In genomic region chr2:83130709-83131108, GRCm38 (mm10) we compare ENCODE assay signal across 16 mouse cellular contexts.
A peak's percentile ranks its signal among the peaks of the same experiment; 100 is the strongest.
DNase-seq lines count a peak whose midpoint lies in the region; ATAC-seq and TF ChIP-seq lines count a peak whose summit lies in the region.
"Had no signal": no experiment of that assay in that cellular context is flagged by ENCODE, and none has a peak within 500 bp of the region (broad histone marks: within the 10 kb centered on the region; RNA-seq: fewer than 3 reads in every experiment).

No protein-coding gene starts in this region.

- no peak for ATAC-seq in midbrain, embryonic 12.5 days (ENCODE audit: low FRiP score, low read depth)
- ATAC-seq in hindbrain, embryonic 12.5 days (ENCODE audit: low FRiP score) = peak; percentile 37; the same call in 1 of the 2 replicates
- no peak for ATAC-seq in hindbrain, postnatal 0 days
- peak; percentile 62 for ATAC-seq in neural tube, embryonic 15.5 days (ENCODE audit: low FRiP score)
- no peak for ATAC-seq in liver, postnatal 0 days

- no peak for DNase-seq in midbrain, embryonic 10.5 days (ENCODE audit: low spot score)
- DNase-seq in hindbrain, postnatal 0 days (ENCODE audit: low spot score) = peak; percentile 31
- DNase-seq in liver, postnatal 0 days = no peak
- DNase-seq in cerebellum, adult 9-10 months = no peak
- DNase-seq: gastrocnemius, postnatal 10 days; heart, adult 18-20 months; heart, postnatal 4 days; kidney, adult 9 months; right cerebral cortex, postnatal 4 days; thymus, postnatal 4 days had no signal

- no peak overlapping the region for H3K4me3 ChIP-seq in midbrain, embryonic 12.5 days
- no peak overlapping the region for H3K4me3 ChIP-seq in midbrain, embryonic 10.5 days
- H3K4me3 ChIP-seq in hindbrain, embryonic 12.5 days = no peak overlapping the region
- no peak overlapping the region for H3K4me3 ChIP-seq in hindbrain, postnatal 0 days (ENCODE audit: low read length)
- H3K4me3 ChIP-seq in neural tube, embryonic 15.5 days (replicated peaks) = no peak overlapping the region
- H3K4me3 ChIP-seq in liver, postnatal 0 days (ENCODE audit: low read depth, low read length) = no peak overlapping the region
- H3K4me3 ChIP-seq: embryonic facial prominence, embryonic 15.5 days; lung, embryonic 15.5 days had no signal

- TF ChIP-seq EP300 in liver, postnatal 0 days (IDR thresholded peaks at IDR 0.05; ENCODE audit: low read depth) = no peak

- H3K4me1 ChIP-seq in midbrain, embryonic 12.5 days = 0 out of 2 replicates have a peak, but pooled peaks cover 8% of the 10 kb centered on the region
- 0 out of 2 replicates have a peak, but pooled peaks cover 4% of the 10 kb centered on the region for H3K4me1 ChIP-seq in midbrain, embryonic 10.5 days
- H3K4me1 ChIP-seq in hindbrain, embryonic 12.5 days = peaks cover 8% of the 10 kb centered on the region; the same call in 1 of the 2 replicates
- H3K4me1 ChIP-seq in hindbrain, postnatal 0 days (ENCODE audit: insufficient read depth, low read length) = 0 out of 2 replicates have a peak, but pooled peaks cover 5% of the 10 kb centered on the region
- peaks cover 16% of the 10 kb centered on the region for H3K4me1 ChIP-seq in neural tube, embryonic 15.5 days
- no peaks in the 10 kb centered on the region for H3K4me1 ChIP-seq in liver, postnatal 0 days (ENCODE audit: insufficient read depth)
- H3K4me1 ChIP-seq: embryonic facial prominence, embryonic 15.5 days; lung, embryonic 15.5 days had no signal

- no peaks in the 10 kb centered on the region for H3K36me3 ChIP-seq in midbrain, embryonic 12.5 days
- H3K36me3 ChIP-seq in midbrain, embryonic 10.5 days = no peaks in the 10 kb centered on the region
- no peaks in the 10 kb centered on the region for H3K36me3 ChIP-seq in hindbrain, embryonic 12.5 days
- H3K36me3 ChIP-seq in hindbrain, postnatal 0 days (ENCODE audit: insufficient read depth, low read length) = no peaks in the 10 kb centered on the region
- H3K36me3 ChIP-seq in neural tube, embryonic 15.5 days = no peaks in the 10 kb centered on the region
- no peaks in the 10 kb centered on the region for H3K36me3 ChIP-seq in liver, postnatal 0 days (replicated peaks; ENCODE audit: insufficient read depth, low read length)
- H3K36me3 ChIP-seq: embryonic facial prominence, embryonic 15.5 days; lung, embryonic 15.5 days had no signal

- H3K4me2 ChIP-seq in midbrain, embryonic 12.5 days (replicated peaks) = no peak overlapping the region
- H3K4me2 ChIP-seq in hindbrain, embryonic 12.5 days (replicated peaks) = no peak overlapping the region
- no peak overlapping the region for H3K4me2 ChIP-seq in hindbrain, postnatal 0 days (ENCODE audit: low read depth, low read length)
- H3K4me2 ChIP-seq in neural tube, embryonic 15.5 days = no peak overlapping the region
- no peak overlapping the region for H3K4me2 ChIP-seq in liver, postnatal 0 days (ENCODE audit: low read depth, low read length)
- H3K4me2 ChIP-seq: embryonic facial prominence, embryonic 15.5 days; liver, embryonic 11.5 days; lung, embryonic 15.5 days had no signal

- TF ChIP-seq CTCF in hindbrain, postnatal 0 days (IDR thresholded peaks at IDR 0.05; ENCODE audit: low read depth) = no peak
- no peak for TF ChIP-seq CTCF in liver, postnatal 0 days (IDR thresholded peaks at IDR 0.05; ENCODE audit: low read depth)

- H3K9me3 ChIP-seq in midbrain, embryonic 12.5 days = no peaks in the 10 kb centered on the region
- no peaks in the 10 kb centered on the region for H3K9me3 ChIP-seq in midbrain, embryonic 10.5 days (replicated peaks)
- no peaks in the 10 kb centered on the region for H3K9me3 ChIP-seq in hindbrain, embryonic 12.5 days (replicated peaks)
- H3K9me3 ChIP-seq in hindbrain, postnatal 0 days (ENCODE audit: low read length) = no peaks in the 10 kb centered on the region
- H3K9me3 ChIP-seq in neural tube, embryonic 15.5 days (replicated peaks) = no peaks in the 10 kb centered on the region
- no peaks in the 10 kb centered on the region for H3K9me3 ChIP-seq in liver, postnatal 0 days (ENCODE audit: low read length)
- H3K9me3 ChIP-seq: embryonic facial prominence, embryonic 15.5 days; lung, embryonic 15.5 days had no signal

- H3K9ac ChIP-seq in midbrain, embryonic 12.5 days (replicated peaks) = no peak overlapping the region
- no peak overlapping the region for H3K9ac ChIP-seq in hindbrain, embryonic 12.5 days
- no peak overlapping the region for H3K9ac ChIP-seq in hindbrain, postnatal 0 days (replicated peaks; ENCODE audit: low read length)
- no peak overlapping the region for H3K9ac ChIP-seq in neural tube, embryonic 15.5 days (replicated peaks)
- no peak overlapping the region for H3K9ac ChIP-seq in liver, postnatal 0 days (replicated peaks)
- H3K9ac ChIP-seq: embryonic facial prominence, embryonic 15.5 days; lung, embryonic 15.5 days had no signal

- H3K27ac ChIP-seq in midbrain, embryonic 12.5 days (replicated peaks) = peak overlapping the region; percentile 63; the same call in 1 of the 2 replicates
- H3K27ac ChIP-seq in midbrain, embryonic 10.5 days (replicated peaks) = no peak overlapping the region
- H3K27ac ChIP-seq in hindbrain, embryonic 12.5 days = no peak overlapping the region
- no peak overlapping the region for H3K27ac ChIP-seq in hindbrain, postnatal 0 days
- H3K27ac ChIP-seq in neural tube, embryonic 15.5 days (replicated peaks) = no peak overlapping the region
- no peak overlapping the region for H3K27ac ChIP-seq in liver, postnatal 0 days (ENCODE audit: low read depth)
- H3K27ac ChIP-seq: embryonic facial prominence, embryonic 15.5 days; lung, embryonic 15.5 days had no signal

- WGBS in midbrain, embryonic 12.5 days = 61% methylated on average over 2 of the region's 2 CpGs
- 83% methylated on average over 2 of the region's 2 CpGs for WGBS in midbrain, embryonic 10.5 days
- WGBS in hindbrain, embryonic 12.5 days = 55% methylated on average over 2 of the region's 2 CpGs
- WGBS in hindbrain, postnatal 0 days = 36% methylated on average over 2 of the region's 2 CpGs
- WGBS in neural tube, embryonic 15.5 days = 24% methylated on average over 2 of the region's 2 CpGs
- WGBS in liver, postnatal 0 days (ENCODE audit: insufficient replicate concordance) = 41% methylated on average over 2 of the region's 2 CpGs

- no peaks in the 10 kb centered on the region for H3K27me3 ChIP-seq in midbrain, embryonic 12.5 days
- no peaks in the 10 kb centered on the region for H3K27me3 ChIP-seq in midbrain, embryonic 10.5 days (ENCODE audit: low read depth, poor library complexity, severe bottlenecking)
- no peaks in the 10 kb centered on the region for H3K27me3 ChIP-seq in hindbrain, embryonic 12.5 days
- H3K27me3 ChIP-seq in hindbrain, postnatal 0 days (ENCODE audit: insufficient read depth, low read length) = no peaks in the 10 kb centered on the region
- H3K27me3 ChIP-seq in neural tube, embryonic 15.5 days (replicated peaks) = no peaks in the 10 kb centered on the region
- H3K27me3 ChIP-seq in liver, postnatal 0 days (ENCODE audit: insufficient read depth, low read length) = no peaks in the 10 kb centered on the region
- H3K27me3 ChIP-seq: embryonic facial prominence, embryonic 15.5 days; lung, embryonic 15.5 days had no signal

Comparison
In these comparisons a context has a peak if more than half of its experiments do, and no peak if none do; other contexts are left out.
1. ATAC-seq: peak in hindbrain, embryonic 12.5 days (single experiment) and neural tube, embryonic 15.5 days (single experiment); none in midbrain, embryonic 12.5 days (single experiment), hindbrain, postnatal 0 days (single experiment) and liver, postnatal 0 days (single experiment).